Mouse (Mus musculus) mouse embryonic stem cell (cell line): ENCODE measurements around the gene Cdc42.

ENCODE experiments used
- in situ Hi-C, 2 experiments: fragments of 300-500 bp; cut with MboI; formaldehyde crosslinking; loops; 1 replicate in 1 of 2; 3 replicates in 1 of 2; pipeline ENCODE4 v1.14.3; 2019 to 2020; ENCODE audit warnings: low sequenced_read_pairs in 2 of 2, low pct_unique_long_range_greater_than_20kb in 1 of 2, mixed read lengths in 1 of 2; ENCODE audit not compliant: unreplicated experiment in 1 of 2

The Cdc42 gene

DNA sequence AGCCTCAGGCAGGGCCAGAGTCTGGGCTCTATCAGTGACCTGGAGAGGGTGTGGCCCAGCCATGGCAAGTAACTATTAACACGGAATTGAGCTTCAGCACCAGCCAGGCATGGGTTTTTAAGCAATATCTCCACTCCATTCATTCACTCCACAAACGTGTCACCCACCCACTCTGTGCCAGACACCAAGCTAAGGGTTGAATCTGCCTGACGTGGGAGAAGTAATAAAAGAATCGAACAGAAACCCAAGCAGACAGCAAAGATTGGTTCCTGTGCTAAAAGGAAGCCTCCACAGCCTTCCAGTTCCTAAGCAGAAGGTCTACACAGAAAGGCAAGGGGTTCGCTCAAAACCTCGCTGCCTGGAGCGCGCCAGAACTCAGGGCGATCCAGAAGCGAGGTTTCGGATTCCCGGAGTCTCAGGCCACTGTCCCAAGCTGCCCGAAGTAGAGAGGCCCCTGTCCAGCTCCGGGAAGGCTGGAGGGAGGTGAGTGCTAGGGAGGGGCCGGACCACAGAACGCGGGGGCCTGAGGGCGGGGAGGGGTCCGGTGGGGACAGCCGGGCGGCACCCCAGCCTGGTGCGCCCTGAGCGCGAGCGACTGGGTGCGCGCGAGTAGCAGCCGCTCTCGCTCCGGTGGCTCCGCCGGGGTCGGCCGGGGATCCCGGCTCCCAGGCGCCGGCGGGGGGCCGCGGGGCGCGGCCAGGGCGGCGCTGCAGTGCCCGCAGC is 80.9 kb downstream of the Cdc42 start:
- in situ Hi-C loops, result no loop called here

DNA sequence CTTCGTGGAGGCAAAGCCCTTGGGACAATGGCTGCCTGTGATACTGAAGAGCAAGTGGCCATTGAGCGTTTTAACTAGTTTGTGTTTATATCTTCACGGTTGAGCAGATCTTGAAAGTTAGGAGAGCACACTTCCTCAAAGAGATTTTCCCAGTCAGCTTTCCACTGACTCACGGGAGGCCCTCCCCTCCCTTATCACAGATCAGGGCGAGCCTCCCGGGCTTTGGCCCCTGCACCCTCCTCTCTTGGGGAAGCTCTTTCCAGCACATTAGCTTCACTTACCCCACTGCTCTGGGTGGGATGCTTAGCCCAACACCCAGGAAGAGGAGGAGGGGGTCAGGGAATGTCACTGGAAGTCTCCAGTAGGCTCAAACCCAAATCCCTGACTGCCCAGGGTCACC is 83.2 kb downstream of the Cdc42 start:
- in situ Hi-C loops, result no loop called here

DNA sequence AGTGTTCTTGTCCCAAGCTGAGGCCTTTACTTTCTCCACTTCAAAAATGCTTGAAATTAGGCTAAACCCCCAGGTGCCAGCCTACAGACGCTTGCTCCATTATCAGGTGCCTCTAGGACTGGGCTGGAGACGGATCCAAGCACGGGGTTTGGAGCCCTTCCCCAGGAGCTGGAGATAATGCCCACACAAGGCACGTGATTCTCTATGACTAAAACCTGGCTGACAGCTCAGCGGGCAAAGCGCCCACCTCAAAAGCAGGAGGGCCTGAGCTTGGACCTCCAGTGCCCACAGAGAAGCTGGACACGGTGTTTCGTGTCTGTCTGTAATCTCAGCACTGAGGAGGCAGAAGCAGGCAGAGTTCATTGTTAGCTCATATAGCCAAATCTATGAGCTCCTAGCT is 85.7 kb downstream of the Cdc42 start:
- in situ Hi-C loops, result no loop called here
